Mouse (Mus musculus): ENCODE data around the gene Cdkn2aip. TPM values are rescaled to one million over a fixed set of nuclear protein-coding genes. Genes with fewer than 3 reads are reported as not detected.

Gene Cdkn2aip
- polyA plus RNA-seq, 1 experiment from 2014 or later: 5.2 TPM

DNA sequence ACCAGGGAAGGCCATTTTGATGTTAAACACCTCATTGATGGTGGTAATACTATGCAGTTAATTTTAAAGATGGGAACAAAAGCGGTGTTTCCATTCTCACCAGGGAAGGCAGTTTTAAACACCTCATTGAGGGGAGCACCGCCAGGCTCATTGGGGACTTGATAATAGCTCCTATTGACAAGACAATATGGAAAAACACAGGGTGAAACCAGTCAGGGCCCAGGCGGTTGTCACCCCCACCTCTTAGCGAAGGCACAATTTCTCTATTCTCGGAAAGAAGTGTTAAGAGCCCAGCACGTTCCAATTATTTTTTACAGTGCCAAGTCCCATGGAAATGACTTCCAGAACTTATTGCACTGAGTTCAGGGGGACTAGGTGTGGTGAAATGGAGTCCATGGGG is 13.2 kb upstream of the Cdkn2aip start:
- Histone ChIP-seq H3K4me3 (ENCODE audit: inconsistent target) (no peak overlapping the region), H3K27ac (no peak overlapping the region), H3K79me2 (ENCODE audit: inconsistent target) (no peaks in the 10 kb centered on the region), H3K36me3 (ENCODE audit: inconsistent target) (no peaks in the 10 kb centered on the region)
- 91% methylated on average over 6 of the region's 6 CpGs for WGBS (ENCODE audit: missing documents)

DNA sequence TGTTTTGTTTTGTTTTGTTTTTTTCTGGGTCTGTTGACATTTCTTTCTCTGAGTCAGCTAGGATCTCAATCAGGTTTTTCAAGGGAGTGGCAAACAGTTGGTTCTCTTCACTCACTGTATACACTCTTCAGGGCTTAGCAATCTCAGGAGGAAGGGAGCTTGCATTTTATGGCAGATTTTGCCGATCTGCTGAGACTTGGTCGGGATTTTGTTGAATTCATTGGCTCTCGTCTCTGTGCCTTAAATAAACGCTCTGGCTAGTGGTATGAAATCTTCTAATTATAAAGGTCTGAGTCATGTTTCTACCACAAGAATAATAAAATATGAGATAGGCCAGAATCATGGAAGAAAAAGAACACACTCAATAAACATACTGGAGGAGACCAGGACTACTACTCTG is 7.9 kb upstream of the Cdkn2aip start:
- H3K36me3 ChIP-seq (ENCODE audit: inconsistent target): no peaks in the 10 kb centered on the region
- H3K4me3 ChIP-seq (ENCODE audit: inconsistent target): no peak overlapping the region
- H3K79me2 ChIP-seq (ENCODE audit: inconsistent target): no peaks in the 10 kb centered on the region
- 66% methylated on average over 4 of the region's 4 CpGs for WGBS (ENCODE audit: missing documents)
- H3K27ac ChIP-seq: no peak overlapping the region

DNA sequence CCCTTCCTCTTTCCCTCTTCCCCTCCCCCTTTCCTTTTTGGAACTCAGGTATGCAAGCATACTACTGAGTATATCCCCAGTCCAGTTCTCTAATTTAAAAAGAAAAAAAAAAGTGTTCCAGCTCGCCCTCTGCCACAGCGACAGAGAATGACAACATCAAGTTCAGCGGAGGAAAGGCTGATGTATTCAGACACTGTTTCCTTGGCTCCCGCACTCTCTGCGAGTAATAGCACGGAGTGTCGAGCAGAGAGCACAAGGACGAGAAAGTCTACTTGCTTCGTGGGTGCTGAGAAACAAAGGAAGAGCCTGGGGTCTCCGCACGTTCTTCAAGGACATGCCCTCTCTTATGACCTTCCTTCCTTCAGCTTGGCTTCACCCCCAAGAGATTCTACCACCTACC is 4.9 kb upstream of the Cdkn2aip start:
- WGBS (ENCODE audit: missing documents): 41% methylated on average over 11 of the region's 11 CpGs
- Histone ChIP-seq H3K36me3 (ENCODE audit: inconsistent target) (no peaks in the 10 kb centered on the region), H3K4me3 (ENCODE audit: inconsistent target) (no peak overlapping the region), H3K27ac (no peak overlapping the region), H3K79me2 (ENCODE audit: inconsistent target) (no peaks in the 10 kb centered on the region)

DNA sequence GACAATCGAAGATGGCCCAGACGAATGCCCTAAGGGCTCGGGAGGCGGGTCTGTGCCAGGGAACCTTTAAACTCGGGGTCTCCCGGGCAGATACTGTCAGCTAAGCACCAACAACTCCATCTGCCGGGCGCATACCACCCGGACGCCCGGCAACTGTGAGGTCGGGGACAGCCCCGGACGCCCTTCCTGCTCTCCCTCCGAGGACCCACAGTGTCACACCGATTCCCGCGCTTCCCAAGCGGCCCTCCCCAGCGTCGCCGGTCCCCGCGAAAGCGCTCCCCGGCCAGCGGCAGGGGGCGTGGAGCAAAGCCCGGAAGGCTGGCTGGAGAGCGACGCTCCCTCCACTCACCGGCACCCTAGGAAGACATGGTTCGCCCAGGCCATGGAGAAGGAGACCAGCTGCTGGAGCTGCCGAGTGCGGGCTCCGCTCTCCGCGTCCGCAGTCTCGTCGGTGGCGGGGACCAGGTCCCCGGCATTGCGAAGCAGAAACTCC is 515 bp downstream of the Cdkn2aip start:
- 0 out of 2 replicates have a peak overlapping the region, but pooled peaks have one; percentile 9 for H3K27ac ChIP-seq
- WGBS (ENCODE audit: missing documents): 1% methylated on average over 43 of the region's 44 CpGs
- peak overlapping the region; percentile 85 for H3K4me3 ChIP-seq (ENCODE audit: inconsistent target)
- peaks cover 13% of the 10 kb centered on the region; the same call in 1 of the 2 replicates for H3K36me3 ChIP-seq (ENCODE audit: inconsistent target)
- peaks cover 27% of the 10 kb centered on the region for H3K79me2 ChIP-seq (ENCODE audit: inconsistent target)

DNA sequence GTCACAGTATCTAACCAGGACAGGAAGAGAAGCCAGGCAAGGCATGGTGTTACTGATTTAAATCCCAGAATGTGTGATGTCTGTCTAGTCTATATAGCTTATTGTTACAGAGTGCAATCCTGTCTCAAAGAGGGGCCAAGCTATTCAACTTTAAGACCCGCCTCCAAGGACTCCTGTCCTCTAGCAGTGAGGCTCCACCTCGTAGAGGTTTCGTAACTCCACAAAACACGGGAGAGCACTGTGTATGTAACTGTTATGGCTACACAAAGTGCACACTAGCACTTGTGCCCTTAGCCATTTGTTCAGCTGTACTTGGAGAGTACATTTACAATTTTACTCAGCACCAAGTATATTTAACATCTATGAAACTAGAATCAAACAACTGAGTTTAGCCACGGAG is 5.6 kb downstream of the Cdkn2aip start:
- 76% methylated on average over 5 of the region's 5 CpGs for WGBS (ENCODE audit: missing documents)
- no peak overlapping the region for H3K27ac ChIP-seq

DNA sequence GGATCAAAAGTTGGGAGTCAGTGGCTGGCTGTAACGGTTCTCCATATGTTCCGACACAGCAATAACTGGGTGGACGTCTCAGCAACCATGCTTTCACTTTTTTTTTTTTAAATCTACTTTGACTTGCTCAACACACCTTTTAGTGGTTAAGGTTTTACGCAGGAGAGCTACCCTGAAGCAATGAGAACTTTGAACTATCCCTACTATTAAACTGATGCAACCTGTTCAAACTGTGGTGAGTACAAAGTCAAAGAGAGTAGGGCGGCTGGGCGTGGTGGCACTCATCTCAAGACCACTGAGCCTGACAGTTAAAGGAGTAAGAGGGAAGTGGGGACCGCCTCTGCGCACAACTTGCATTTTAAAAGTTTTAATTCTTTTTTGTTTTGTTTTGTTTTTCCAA is 7.0 kb downstream of the Cdkn2aip start:
- peaks cover 13% of the 10 kb centered on the region; the same call in 1 of the 2 replicates for H3K79me2 ChIP-seq (ENCODE audit: inconsistent target)
- H3K36me3 ChIP-seq (ENCODE audit: inconsistent target): peaks cover 10% of the 10 kb centered on the region; the same call in 1 of the 2 replicates
- H3K27ac ChIP-seq: no peak overlapping the region
- 94% methylated on average over 8 of the region's 8 CpGs for WGBS (ENCODE audit: missing documents)
- no peak overlapping the region for H3K4me3 ChIP-seq (ENCODE audit: inconsistent target)

More for the DNA sequence above, 5.6 kb downstream of the Cdkn2aip start:
- Histone ChIP-seq H3K36me3 (ENCODE audit: inconsistent target) (peaks cover 13% of the 10 kb centered on the region; the same call in 1 of the 2 replicates), H3K79me2 (ENCODE audit: inconsistent target) (peaks cover 27% of the 10 kb centered on the region), H3K4me3 (ENCODE audit: inconsistent target) (no peak overlapping the region)

DNA sequence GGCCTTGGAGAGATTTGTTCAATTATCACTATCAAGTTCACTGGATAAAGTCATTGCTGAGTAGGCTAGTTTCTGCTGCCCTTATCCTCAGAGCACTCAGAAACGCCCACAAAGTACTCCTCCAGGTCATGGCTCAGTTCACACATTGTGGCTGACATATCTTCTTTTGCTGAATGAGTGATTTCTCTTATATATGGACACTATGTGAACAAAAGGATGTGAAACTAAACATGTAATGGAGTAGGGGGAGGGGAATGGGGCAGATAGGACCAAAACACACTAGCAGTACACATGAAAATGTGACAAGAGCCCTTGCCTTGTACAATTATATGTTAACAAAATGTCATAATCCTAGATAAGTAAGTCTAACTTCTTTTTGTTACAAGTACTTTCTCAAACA is 11.4 kb downstream of the Cdkn2aip start:
- 100% methylated on average over 1 of the region's 1 CpGs for WGBS (ENCODE audit: missing documents)
- H3K79me2 ChIP-seq (ENCODE audit: inconsistent target): no peaks in the 10 kb centered on the region
- no peaks in the 10 kb centered on the region for H3K36me3 ChIP-seq (ENCODE audit: inconsistent target)
- no peak overlapping the region for H3K27ac ChIP-seq
- no peak overlapping the region for H3K4me3 ChIP-seq (ENCODE audit: inconsistent target)

DNA sequence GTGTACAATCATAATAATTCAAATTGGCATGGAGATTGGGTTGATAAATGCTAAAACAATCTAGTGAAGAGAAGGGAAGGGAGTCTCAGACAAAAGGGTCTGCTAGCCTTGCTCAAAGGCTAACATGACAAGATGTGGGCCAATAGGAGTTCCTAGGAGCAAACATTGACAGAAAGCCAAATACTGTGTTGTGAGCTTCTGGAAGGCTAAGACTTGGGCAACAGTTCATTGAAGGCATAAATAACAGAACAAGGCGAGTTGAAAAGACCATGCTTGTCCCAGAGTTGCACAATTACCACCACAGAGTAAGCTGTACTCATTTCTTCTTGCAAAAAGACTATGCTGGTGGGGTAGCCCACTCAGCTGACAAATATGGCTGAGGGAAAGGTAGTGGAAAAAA is 16.0 kb downstream of the Cdkn2aip start:
- WGBS (ENCODE audit: missing documents): 70% methylated on average over 1 of the region's 1 CpGs
- Histone ChIP-seq H3K79me2 (ENCODE audit: inconsistent target) (no peaks in the 10 kb centered on the region), H3K36me3 (ENCODE audit: inconsistent target) (no peaks in the 10 kb centered on the region), H3K4me3 (ENCODE audit: inconsistent target) (no peak overlapping the region), H3K27ac (no peak overlapping the region)

DNA sequence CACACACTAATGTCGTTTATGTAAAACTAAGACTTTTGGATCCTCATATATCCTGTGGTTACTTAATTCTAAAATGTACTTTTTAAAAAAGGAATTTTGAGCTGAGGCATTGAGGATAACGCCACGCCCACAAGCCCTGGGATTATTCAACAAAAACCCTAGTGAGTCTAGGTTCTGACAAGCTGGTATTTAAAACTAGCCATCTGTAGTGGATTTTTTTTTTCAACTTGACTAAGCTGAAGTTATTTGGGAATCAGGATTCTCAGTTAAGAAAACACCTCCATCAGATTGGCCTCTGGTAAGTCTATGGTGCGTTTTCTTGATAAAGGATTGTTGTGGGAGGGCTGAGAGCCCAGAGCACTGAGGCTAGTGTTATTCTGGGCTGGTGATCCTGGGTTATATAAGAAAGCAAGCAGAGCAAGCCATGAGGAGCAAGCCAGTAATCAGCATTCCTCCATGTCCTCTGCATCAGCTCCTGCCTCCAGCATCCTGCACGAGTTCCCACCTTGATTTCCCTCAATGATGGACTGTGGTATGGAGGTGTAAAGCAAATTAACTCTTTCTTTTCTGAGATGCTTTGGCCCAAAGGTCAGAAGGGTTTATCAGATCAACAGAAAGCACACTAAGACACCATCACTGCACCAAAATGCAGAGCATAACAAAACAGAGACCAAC is 18.2 kb downstream of the Cdkn2aip start:
- no peak overlapping the region for H3K27ac ChIP-seq
- 79% methylated on average over 5 of the region's 5 CpGs for WGBS (ENCODE audit: missing documents)
- no peak overlapping the region for H3K4me3 ChIP-seq (ENCODE audit: inconsistent target)
- no peaks in the 10 kb centered on the region for H3K79me2 ChIP-seq (ENCODE audit: inconsistent target)
- H3K36me3 ChIP-seq (ENCODE audit: inconsistent target): no peaks in the 10 kb centered on the region

DNA sequence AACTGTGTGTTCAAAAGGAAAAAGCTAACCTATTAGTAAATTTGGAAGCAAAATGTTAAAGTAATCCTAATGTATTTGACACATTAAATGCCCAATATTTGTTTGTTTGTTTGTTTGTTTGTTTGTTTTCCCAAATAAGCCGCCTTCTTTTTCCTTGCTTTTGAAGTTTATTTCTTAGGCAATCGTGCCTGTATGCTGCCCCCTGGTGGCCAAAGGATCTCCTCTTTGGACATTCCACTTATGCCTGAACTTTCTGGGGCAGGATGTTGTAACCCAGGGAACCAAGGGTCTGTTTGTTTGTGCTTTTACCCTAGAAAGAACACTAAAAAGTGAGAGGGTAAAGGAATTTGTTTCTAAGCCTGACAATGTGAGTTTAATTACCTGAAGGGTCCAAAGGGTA is 20.6 kb downstream of the Cdkn2aip start:
- no peak overlapping the region for H3K4me3 ChIP-seq (ENCODE audit: inconsistent target)
- no peak overlapping the region for H3K27ac ChIP-seq
- H3K36me3 ChIP-seq (ENCODE audit: inconsistent target): no peaks in the 10 kb centered on the region
- WGBS (ENCODE audit: missing documents): 18% methylated on average over 2 of the region's 2 CpGs
- H3K79me2 ChIP-seq (ENCODE audit: inconsistent target): no peaks in the 10 kb centered on the region

DNA sequence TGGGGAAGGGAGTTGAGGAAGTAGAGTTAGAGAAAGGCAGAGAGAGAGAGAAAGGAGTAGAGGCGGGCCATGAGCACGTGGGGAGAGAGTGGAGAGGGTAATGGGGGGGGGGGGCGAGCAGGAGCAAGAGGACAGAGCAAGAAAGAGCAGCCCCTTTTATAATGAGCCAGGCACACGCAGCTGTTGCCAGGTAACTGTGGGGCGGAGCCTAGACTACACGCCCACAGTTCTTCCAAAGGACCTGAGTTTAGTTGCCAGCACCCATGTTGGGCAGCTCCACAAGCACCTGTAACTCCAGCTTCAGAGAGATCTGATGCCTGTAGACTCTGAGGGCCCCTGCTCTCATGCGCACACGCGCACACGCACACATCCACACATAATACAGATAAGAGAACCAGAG is 21.9 kb downstream of the Cdkn2aip start:
- Histone ChIP-seq H3K36me3 (ENCODE audit: inconsistent target) (no peaks in the 10 kb centered on the region), H3K27ac (no peak overlapping the region), H3K79me2 (ENCODE audit: inconsistent target) (no peaks in the 10 kb centered on the region), H3K4me3 (ENCODE audit: inconsistent target) (no peak overlapping the region)
- WGBS (ENCODE audit: missing documents): 96% methylated on average over 8 of the region's 10 CpGs

DNA sequence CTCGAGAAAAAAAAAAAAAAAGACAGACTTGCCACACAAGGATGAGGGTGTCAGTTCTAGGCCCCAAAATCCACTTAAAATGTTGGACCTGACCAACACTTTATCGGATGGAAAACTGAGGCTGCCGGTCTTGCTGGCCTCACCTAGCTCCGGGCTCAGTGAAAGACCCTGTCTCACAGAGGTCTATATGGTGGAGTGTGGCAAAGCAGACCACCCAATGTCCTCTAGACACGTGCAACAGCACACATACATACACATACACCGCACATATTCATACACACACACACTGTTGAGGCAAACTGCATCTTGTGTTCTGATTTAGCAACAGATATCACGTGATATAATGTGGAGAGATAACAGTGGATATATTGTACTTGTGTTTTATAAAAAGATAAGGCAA is 22.4 kb downstream of the Cdkn2aip start:
- H3K4me3 ChIP-seq (ENCODE audit: inconsistent target): no peak overlapping the region
- H3K27ac ChIP-seq: no peak overlapping the region
- no peaks in the 10 kb centered on the region for H3K36me3 ChIP-seq (ENCODE audit: inconsistent target)
- no peaks in the 10 kb centered on the region for H3K79me2 ChIP-seq (ENCODE audit: inconsistent target)
- WGBS (ENCODE audit: missing documents): 80% methylated on average over 6 of the region's 7 CpGs

DNA sequence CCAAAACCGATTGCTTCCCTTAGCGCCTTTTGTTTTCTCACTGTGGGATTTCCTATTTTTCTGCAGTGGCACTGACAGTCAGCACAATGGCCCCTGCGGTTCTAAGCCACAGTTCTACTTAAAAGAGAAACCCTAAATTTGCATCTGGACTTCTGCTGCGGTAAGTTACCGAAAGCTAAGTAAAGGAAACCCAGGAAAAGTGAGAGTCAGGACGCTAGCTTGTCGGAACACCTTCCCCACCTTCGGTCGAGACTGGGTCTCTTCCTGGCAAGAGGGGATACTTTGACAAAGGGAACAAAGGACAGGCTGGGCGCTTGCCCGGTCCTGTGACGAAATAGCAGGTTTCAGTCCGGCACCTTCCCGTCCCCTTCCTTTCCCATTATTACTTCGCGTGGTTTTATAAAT is 23.1 kb downstream of the Cdkn2aip start:
- Histone ChIP-seq H3K27ac (peak overlapping the region; percentile 27), H3K79me2 (ENCODE audit: inconsistent target) (no peaks in the 10 kb centered on the region), H3K4me3 (ENCODE audit: inconsistent target) (peak overlapping the region; percentile 20), H3K36me3 (ENCODE audit: inconsistent target) (no peaks in the 10 kb centered on the region)
- 6% methylated on average over 16 of the region's 16 CpGs for WGBS (ENCODE audit: missing documents)

DNA sequence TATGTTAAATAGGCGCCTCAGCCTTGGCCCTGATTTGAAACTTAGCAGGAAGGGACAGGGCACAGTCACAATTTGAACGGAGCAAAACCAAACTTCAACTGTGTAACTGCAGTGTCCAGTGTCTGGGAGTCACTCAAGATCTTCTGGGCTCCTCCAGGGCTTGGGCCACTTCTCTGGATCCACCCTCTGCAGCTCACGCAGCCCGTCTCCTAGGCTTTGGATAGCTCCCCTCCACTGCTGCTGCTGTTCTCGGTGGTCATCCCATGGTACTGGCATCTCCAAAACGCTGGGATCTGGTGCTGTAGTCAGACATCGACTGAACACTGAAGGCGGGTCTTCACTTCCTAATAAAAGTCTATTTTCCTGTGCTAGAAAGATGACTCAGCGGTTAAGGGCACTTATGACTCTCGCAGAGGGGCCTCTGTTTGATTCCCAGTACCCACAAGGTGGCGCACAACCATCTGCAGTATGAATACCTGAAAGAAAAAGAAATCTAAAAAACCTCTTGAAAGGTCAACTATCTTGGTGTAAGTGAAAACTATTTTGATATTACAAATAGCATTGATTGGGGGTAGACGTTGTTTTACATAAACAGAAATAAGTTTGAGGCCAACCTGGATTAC is 23.9 kb downstream of the Cdkn2aip start:
- Histone ChIP-seq H3K4me3 (ENCODE audit: inconsistent target) (no peak overlapping the region), H3K27ac (no peak overlapping the region), H3K36me3 (ENCODE audit: inconsistent target) (no peaks in the 10 kb centered on the region), H3K79me2 (ENCODE audit: inconsistent target) (no peaks in the 10 kb centered on the region)
- 61% methylated on average over 12 of the region's 12 CpGs for WGBS (ENCODE audit: missing documents)

DNA sequence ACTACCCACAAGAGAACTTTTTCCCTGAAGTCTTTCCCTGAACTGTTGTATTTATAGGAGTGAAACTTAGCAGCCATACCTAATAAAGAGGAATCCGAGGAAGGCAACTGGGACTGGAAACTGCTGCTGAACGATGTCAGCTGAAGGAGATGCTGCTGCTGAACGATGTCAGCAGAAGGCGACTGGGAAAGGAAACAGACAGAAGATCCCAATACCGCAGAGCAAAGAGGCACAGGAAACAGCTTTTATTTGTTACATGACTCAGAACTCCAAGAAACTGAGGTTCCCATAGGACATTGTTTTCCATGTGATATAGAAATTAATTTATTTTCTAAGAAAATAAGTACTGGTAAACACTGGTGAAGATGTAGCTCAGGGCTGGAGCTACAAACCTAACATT is 29.3 kb downstream of the Cdkn2aip start:
- no peak overlapping the region for H3K4me3 ChIP-seq (ENCODE audit: inconsistent target)
- 24% methylated on average over 5 of the region's 5 CpGs for WGBS (ENCODE audit: missing documents)

More for the DNA sequence above, 29.3 kb downstream of the Cdkn2aip start:
- Histone ChIP-seq H3K79me2 (ENCODE audit: inconsistent target) (peaks cover 16% of the 10 kb centered on the region; the same call in 1 of the 2 replicates), H3K27ac (peak overlapping the region; percentile 30), H3K36me3 (ENCODE audit: inconsistent target) (no peaks in the 10 kb centered on the region)
